Mouse (Mus musculus): ENCODE data around the gene Eml1. TPM values are rescaled to one million over a fixed set of nuclear protein-coding genes. Genes with fewer than 3 reads are reported as not detected.

The Eml1 gene
- polyA plus RNA-seq, 1 experiment: 45.2 TPM

- H3K4me3 ChIP-seq (ENCODE audit: insufficient read depth, poor library complexity, severe bottlenecking): no peak overlapping the region
- TF ChIP-seq MYOD1 (IDR thresholded peaks at IDR 0.05; ENCODE audit: control insufficient read depth, insufficient read length, low read depth) (no peak), FOSL1 (IDR thresholded peaks at IDR 0.05; ENCODE audit: insufficient read depth, low read length, poor library complexity, severe bottlenecking) (no peak), CTCF (IDR thresholded peaks at IDR 0.05; ENCODE audit: control insufficient read depth, insufficient read depth, insufficient read length) (no peak), CEBPB (IDR thresholded peaks at IDR 0.05; ENCODE audit: low read depth) (no peak), MYOG (IDR thresholded peaks at IDR 0.05; ENCODE audit: control insufficient read depth, extremely low read depth, insufficient read length) (no peak), USF1 (IDR thresholded peaks at IDR 0.05; ENCODE audit: low read depth) (no peak), MAX (IDR thresholded peaks at IDR 0.05) (no peak)
- H3K27me3 ChIP-seq (ENCODE audit: control insufficient read depth, insufficient read depth, insufficient read length): no peaks in the 10 kb centered on the region
- H3ac ChIP-seq (ENCODE audit: control insufficient read depth, insufficient read length, low read depth): peak overlapping the region; percentile 51
- H3K36me3 ChIP-seq (ENCODE audit: control insufficient read depth, insufficient read depth): no peaks in the 10 kb centered on the region
- peaks cover 4% of the 10 kb centered on the region for H3K79me3 ChIP-seq (ENCODE audit: low read depth)
- H3K79me2 ChIP-seq (ENCODE audit: control insufficient read depth, insufficient read depth): peaks cover 7% of the 10 kb centered on the region
These were observed 22.3 kb downstream of the Eml1 start for GRCm38 (mm10) chr12:108393082-108393481.

GRCm38 (mm10) chr12:108393637-108394036 is 22.9 kb downstream of the Eml1 start:
- H3K79me3 ChIP-seq (ENCODE audit: low read depth): peaks cover 4% of the 10 kb centered on the region
- no peak overlapping the region for H3K4me3 ChIP-seq (ENCODE audit: insufficient read depth, poor library complexity, severe bottlenecking)
- no peaks in the 10 kb centered on the region for H3K27me3 ChIP-seq (ENCODE audit: control insufficient read depth, insufficient read depth, insufficient read length)
- H3ac ChIP-seq (ENCODE audit: control insufficient read depth, insufficient read length, low read depth): peak overlapping the region; percentile 51
- no peak for TF ChIP-seq CTCF (IDR thresholded peaks at IDR 0.05; ENCODE audit: control insufficient read depth, insufficient read depth, insufficient read length)
- TF ChIP-seq USF1 (IDR thresholded peaks at IDR 0.05; ENCODE audit: low read depth): no peak
- TF ChIP-seq CEBPB (IDR thresholded peaks at IDR 0.05; ENCODE audit: low read depth): peak; percentile 1
- peak; percentile 30 for TF ChIP-seq MYOD1 (IDR thresholded peaks at IDR 0.05; ENCODE audit: control insufficient read depth, insufficient read length, low read depth)
- no peak for TF ChIP-seq MYOG (IDR thresholded peaks at IDR 0.05; ENCODE audit: control insufficient read depth, extremely low read depth, insufficient read length)
- TF ChIP-seq FOSL1 (IDR thresholded peaks at IDR 0.05; ENCODE audit: insufficient read depth, low read length, poor library complexity, severe bottlenecking): peak; percentile 76
- peaks cover 7% of the 10 kb centered on the region for H3K79me2 ChIP-seq (ENCODE audit: control insufficient read depth, insufficient read depth)
- no peaks in the 10 kb centered on the region for H3K36me3 ChIP-seq (ENCODE audit: control insufficient read depth, insufficient read depth)

- H3K36me3 ChIP-seq (ENCODE audit: control insufficient read depth, insufficient read depth): no peaks in the 10 kb centered on the region
- H3K79me2 ChIP-seq (ENCODE audit: control insufficient read depth, insufficient read depth): peaks cover 7% of the 10 kb centered on the region
- TF ChIP-seq MYOG (IDR thresholded peaks at IDR 0.05; ENCODE audit: control insufficient read depth, extremely low read depth, insufficient read length): no peak
- peak; percentile 35 for TF ChIP-seq FOSL1 (IDR thresholded peaks at IDR 0.05; ENCODE audit: insufficient read depth, low read length, poor library complexity, severe bottlenecking)
- TF ChIP-seq MAX (IDR thresholded peaks at IDR 0.05): peak; percentile 83
- no peak for TF ChIP-seq MYOD1 (IDR thresholded peaks at IDR 0.05; ENCODE audit: control insufficient read depth, insufficient read length, low read depth)
- TF ChIP-seq CTCF (IDR thresholded peaks at IDR 0.05; ENCODE audit: control insufficient read depth, insufficient read depth, insufficient read length): no peak
- TF ChIP-seq CEBPB (IDR thresholded peaks at IDR 0.05; ENCODE audit: low read depth): peak; percentile 97
- peak; percentile 80 for TF ChIP-seq USF1 (IDR thresholded peaks at IDR 0.05; ENCODE audit: low read depth)
- no peak overlapping the region for H3ac ChIP-seq (ENCODE audit: control insufficient read depth, insufficient read length, low read depth)
- H3K79me3 ChIP-seq (ENCODE audit: low read depth): peaks cover 4% of the 10 kb centered on the region
- H3K4me3 ChIP-seq (ENCODE audit: insufficient read depth, poor library complexity, severe bottlenecking): no peak overlapping the region
- no peaks in the 10 kb centered on the region for H3K27me3 ChIP-seq (ENCODE audit: control insufficient read depth, insufficient read depth, insufficient read length)
These were observed 24.0 kb downstream of the Eml1 start for GRCm38 (mm10) chr12:108394534-108395284.

GRCm38 (mm10) chr12:108395285-108395660 is 24.5 kb downstream of the Eml1 start:
- H3K79me3 ChIP-seq (ENCODE audit: low read depth): peaks cover 4% of the 10 kb centered on the region
- no peaks in the 10 kb centered on the region for H3K27me3 ChIP-seq (ENCODE audit: control insufficient read depth, insufficient read depth, insufficient read length)
- peak overlapping the region; percentile 62 for H3ac ChIP-seq (ENCODE audit: control insufficient read depth, insufficient read length, low read depth)

GRCm38 (mm10) chr12:108396081-108396947 is 25.6 kb downstream of the Eml1 start:
- Histone ChIP-seq H3K79me2 (ENCODE audit: control insufficient read depth, insufficient read depth) (peaks cover 7% of the 10 kb centered on the region), H3ac (ENCODE audit: control insufficient read depth, insufficient read length, low read depth) (no peak overlapping the region), H3K79me3 (ENCODE audit: low read depth) (peaks cover 4% of the 10 kb centered on the region), H3K4me3 (ENCODE audit: insufficient read depth, poor library complexity, severe bottlenecking) (no peak overlapping the region), H3K36me3 (ENCODE audit: control insufficient read depth, insufficient read depth) (no peaks in the 10 kb centered on the region), H3K27me3 (ENCODE audit: control insufficient read depth, insufficient read depth, insufficient read length) (no peaks in the 10 kb centered on the region)
- TF ChIP-seq MAX (IDR thresholded peaks at IDR 0.05): no peak
- TF ChIP-seq FOSL1 (IDR thresholded peaks at IDR 0.05; ENCODE audit: insufficient read depth, low read length, poor library complexity, severe bottlenecking): peak; percentile 77

More at GRCm38 (mm10) chr12:108395285-108395660, 24.5 kb downstream of the Eml1 start:
- peak; percentile 59 for TF ChIP-seq MYOD1 (IDR thresholded peaks at IDR 0.05; ENCODE audit: control insufficient read depth, insufficient read length, low read depth)
- no peak for TF ChIP-seq MYOG (IDR thresholded peaks at IDR 0.05; ENCODE audit: control insufficient read depth, extremely low read depth, insufficient read length)
- Histone ChIP-seq H3K36me3 (ENCODE audit: control insufficient read depth, insufficient read depth) (no peaks in the 10 kb centered on the region), H3K4me3 (ENCODE audit: insufficient read depth, poor library complexity, severe bottlenecking) (no peak overlapping the region), H3K79me2 (ENCODE audit: control insufficient read depth, insufficient read depth) (peaks cover 7% of the 10 kb centered on the region)
